Mouse (Mus musculus): ENCODE results near the gene Paqr8. TPM values are rescaled to one million over a fixed set of nuclear protein-coding genes. Genes with fewer than 3 reads are reported as not detected.

Paqr8 gene
- polyA plus RNA-seq (2014; fragmentation: Illumina TruSeq; extraction: RNeasy Lipid Tissue Mini Kit (QIAGEN cat#74804); ENCODE audit: low read depth, low replicate concordance), result 0.40 TPM

DNA sequence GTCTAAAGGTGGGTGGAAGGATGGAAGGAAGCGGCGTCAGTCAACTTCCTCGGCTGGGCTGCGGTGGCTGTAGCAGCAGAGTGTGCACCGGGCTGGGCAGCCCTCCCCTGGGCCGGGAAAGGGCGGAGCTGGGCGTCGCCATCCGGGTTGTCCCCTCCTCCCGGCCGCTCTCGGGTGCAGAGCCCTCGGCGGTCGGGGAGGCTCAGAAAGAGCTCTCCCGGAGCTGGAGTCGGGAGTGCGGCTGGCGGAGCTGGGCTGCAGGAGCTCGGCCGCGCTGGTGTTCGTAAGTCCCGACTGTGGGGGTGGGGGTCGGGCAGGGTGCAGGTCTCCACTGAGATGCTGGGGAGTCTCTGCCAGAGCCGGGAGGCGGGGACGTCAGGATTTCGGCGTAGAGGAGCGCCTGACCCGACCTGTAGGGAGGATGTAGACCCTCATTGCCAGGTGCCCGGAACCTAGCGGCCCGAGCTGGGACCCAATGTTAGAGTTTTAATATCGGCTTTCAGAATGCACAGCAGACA lies at the start of gene Paqr8:
Paqr8 (plus strand) TSS at position 203 of the 518 bp plus-strand sequence.

DNA sequence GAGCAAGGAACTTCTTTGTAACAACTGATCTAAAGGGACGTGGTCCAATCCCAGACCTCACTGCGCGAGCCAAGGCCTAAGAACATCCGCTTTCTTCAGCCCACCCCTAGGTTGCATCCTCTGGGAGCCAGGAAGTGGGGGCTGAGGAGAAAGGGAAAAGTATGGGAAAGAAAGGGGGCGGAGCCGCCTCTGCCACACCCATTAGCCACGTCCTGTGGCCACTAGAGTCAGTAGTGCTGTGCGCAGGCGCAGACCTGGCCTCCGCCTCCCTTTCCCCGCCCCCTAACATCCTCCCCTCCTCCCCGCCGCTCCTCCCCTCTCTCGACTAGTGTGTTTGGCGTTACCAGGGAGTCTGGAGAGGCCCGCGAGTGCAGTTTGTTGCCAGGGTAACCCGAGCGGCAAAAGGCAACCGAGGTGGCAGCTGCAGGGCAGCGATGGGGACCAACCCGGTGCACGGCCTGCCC lies 60.9 kb downstream of the Paqr8 start, which contains the start of gene Efhc1:
Efhc1 (plus strand) TSS at position 327 of the 464 bp plus-strand sequence.

Other genes with a start within 250 kb of the Paqr8 start
- not detected for gene Il17a, start 159.7 kb upstream of the Paqr8 start, polyA plus RNA-seq (2014; fragmentation: Illumina TruSeq; extraction: RNeasy Lipid Tissue Mini Kit (QIAGEN cat#74804); ENCODE audit: low read depth, low replicate concordance)
- gene Il17f, start 100.0 kb upstream of the Paqr8 start, polyA plus RNA-seq (2014; fragmentation: Illumina TruSeq; extraction: RNeasy Lipid Tissue Mini Kit (QIAGEN cat#74804); ENCODE audit: low read depth, low replicate concordance), result not detected
- 0.95 TPM for gene Mcm3, start 70.3 kb upstream of the Paqr8 start, polyA plus RNA-seq (2014; fragmentation: Illumina TruSeq; extraction: RNeasy Lipid Tissue Mini Kit (QIAGEN cat#74804); ENCODE audit: low read depth, low replicate concordance)
- gene Efhc1, start 61.0 kb downstream of the Paqr8 start, polyA plus RNA-seq (2014; fragmentation: Illumina TruSeq; extraction: RNeasy Lipid Tissue Mini Kit (QIAGEN cat#74804); ENCODE audit: low read depth, low replicate concordance), result 0.24 TPM
- gene Tram2, start 188.6 kb downstream of the Paqr8 start, polyA plus RNA-seq (2014; fragmentation: Illumina TruSeq; extraction: RNeasy Lipid Tissue Mini Kit (QIAGEN cat#74804); ENCODE audit: low read depth, low replicate concordance), result 3.2 TPM

Data from liver, adult 10 weeks (tissue).